Mouse (Mus musculus) adrenal gland, postnatal 25 days (tissue): ENCODE data around the gene Fndc3b. TPM values are rescaled to one million over a fixed set of nuclear protein-coding genes. Genes with fewer than 3 reads are reported as not detected.

Experiments
- DNase-seq: peaks from one replicate; pipeline ENCODE4 v3.0.0; 2021; ENCODE audit warnings: mixed read lengths
- total RNA-seq: library from RNA; stranded (reverse); gene quantifications from 2 replicates; pipeline ENCODE4 v1.2.3, GENCODE M21; 2021

Gene Fndc3b
- total RNA-seq, 1 experiment from 2014 or later, result 113 TPM

GRCm38 (mm10) chr3:27462934-27463333 lies 248.2 kb downstream of the Fndc3b start:
- DNase-seq, result no peak

DNA sequence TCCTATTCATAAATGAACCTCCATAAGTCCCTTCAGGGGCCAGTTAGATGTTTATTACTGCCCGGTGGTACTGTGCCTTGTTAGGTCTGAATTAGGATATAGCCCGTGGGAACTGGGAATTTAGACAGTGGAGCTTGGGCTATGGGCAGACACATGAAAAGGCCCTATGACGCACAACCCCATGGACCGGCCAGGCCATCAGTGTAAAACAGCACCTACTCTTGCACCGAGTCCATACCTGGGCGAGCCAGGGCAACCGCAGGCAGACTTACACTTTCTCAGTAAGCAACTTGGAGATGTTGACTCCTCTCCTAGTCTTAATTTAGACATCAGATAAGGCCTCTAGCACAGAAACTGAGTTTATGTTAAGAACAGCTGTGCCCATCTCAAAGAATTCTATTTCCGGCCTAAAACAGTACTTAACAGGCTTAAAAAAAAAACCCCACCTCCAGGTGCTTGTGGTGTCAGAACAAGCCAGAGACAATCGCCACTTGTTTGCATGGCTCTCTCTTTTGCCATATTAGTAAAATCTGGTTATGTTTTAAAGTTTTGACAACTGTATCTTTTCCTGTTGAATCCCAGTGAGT lies 248.7 kb downstream of the Fndc3b start:
- no peak for DNase-seq

- DNase-seq, result no peak
Observed at GRCm38 (mm10) chr3:27461861-27462260, 249.2 kb downstream of the Fndc3b start.

DNA sequence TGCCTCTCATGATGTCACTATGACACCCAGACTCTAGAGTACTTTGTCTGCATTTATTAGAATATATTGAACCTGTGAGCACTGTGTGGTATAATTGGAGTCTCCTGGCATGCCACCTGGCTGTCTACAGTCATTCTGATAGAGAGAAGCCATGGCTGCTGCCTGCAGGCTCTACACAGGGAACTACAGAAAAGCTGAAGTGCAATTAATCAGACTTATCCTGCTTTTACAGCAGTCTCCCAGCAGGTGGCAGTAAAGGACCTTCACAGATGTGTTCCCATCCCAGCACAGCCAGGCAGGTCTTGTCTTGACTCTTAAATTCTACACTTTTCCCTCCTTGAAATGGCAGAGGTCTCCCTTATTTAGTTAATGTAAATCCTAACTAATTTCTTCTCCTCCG lies 250.1 kb downstream of the Fndc3b start:
- peak; percentile 57 for DNase-seq

DNA sequence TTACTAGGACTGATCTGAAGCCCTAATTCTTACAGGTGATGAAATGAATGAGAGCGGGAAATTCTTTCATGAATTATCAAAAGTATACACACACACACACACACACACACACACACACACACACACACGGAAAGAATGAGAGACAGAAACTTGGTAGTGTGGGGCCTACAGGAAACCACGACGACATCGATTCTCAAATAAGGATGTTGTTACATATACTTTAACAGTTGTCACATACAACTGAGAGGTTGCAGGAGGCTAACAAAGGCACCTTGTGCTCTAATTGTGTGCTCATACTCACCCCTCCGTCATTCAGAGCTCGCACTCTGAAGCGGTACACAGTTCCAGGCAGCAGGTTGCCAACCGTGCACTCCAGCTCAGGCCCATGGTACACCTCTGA lies 252.7 kb downstream of the Fndc3b start:
- DNase-seq, result no peak

DNA sequence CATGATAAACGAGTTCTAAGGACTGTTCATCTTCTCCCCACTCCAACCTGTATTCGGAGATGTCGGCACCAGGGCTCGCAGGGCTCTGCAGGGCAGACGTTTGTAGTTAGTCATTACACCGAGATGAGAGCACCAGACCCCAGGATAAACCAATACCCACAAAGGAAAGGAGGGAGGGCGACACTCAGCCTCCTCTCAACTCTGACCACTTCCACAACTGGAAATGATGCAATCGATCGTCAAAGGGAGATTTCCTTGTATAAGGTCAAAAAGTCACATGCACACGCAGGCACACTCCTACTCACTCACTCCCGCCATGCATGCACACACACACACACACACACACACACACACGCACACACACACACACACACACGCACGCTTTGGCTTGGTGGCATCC lies 254.6 kb downstream of the Fndc3b start:
- no peak for DNase-seq

- no peak for DNase-seq
Observed at GRCm38 (mm10) chr3:27454402-27455195, 256.5 kb downstream of the Fndc3b start.

DNA sequence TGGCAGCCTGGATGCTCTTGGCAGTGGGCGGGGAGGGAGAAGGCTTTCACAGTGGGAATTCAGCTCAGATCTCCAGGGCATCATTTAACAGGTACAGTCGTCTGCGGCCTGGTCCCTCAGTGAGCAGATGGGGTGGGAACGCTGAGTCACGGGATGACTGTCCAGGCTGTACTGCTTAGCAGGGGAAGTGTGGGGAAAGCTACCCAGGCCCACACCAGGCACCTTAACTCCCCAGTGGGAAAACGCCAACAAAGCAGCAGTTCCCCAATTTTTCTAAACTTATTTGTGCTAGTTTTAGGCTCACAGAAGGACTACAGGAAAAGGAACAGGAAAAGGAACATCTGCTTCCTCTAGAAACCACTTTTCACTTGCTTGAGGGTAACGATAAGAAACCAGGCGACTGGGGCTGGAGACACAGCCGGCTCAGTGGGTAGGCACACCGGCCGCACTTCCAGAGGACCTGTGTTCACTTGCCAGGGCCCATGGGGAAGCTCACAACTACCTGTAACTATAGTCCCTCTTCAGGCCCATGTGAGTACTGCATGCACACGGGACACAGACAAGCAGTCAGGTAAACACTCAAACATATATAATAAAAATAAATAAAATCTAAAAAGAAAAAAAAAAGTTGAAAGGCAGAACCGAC lies 257.5 kb downstream of the Fndc3b start:
- DNase-seq, result no peak

DNA sequence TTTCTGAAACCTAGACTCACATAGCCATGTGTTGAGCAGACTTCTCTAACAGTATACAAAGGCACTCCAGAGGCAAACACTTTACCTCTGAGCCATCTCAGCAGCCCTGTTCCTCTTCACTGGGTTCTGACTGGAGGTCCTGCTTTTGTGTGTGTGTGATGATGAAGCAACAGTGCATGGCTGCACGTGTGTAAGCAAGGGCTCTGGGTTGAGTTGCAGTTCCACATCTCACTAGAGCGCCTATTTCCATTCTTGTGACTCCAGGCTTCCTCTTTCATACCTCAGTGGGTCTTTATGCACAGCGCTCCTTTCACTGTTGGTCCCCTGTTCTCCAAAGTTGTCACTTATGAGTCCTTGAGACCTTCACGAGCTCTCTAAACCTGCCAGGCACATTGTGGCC lies 261.7 kb downstream of the Fndc3b start:
- no peak for DNase-seq

DNA sequence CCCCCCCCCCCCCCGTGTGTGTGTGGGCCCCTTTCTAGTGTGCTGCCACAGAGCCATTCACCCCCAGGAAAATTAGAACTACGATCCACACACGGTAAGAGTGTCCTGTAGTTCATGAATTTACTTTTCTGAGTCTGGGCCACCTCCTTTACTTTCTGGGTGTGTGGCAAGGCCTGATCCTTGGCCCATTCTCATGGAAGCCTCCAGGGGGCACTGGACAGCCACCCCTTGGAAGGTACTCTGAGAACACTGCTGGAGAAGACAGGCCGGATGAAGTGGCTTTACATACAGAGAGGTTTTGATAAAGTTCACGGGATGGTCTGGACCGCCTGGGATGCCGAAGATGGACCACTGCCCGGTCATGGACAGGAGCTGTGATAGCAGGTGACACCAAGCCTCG lies 262.7 kb downstream of the Fndc3b start:
- no peak for DNase-seq

GRCm38 (mm10) chr3:27439704-27440103 lies 271.4 kb downstream of the Fndc3b start:
- DNase-seq, result no peak

- DNase-seq, result no peak
Observed at GRCm38 (mm10) chr3:27435096-27435620, 275.9 kb downstream of the Fndc3b start.

- DNase-seq, result no peak
Observed at GRCm38 (mm10) chr3:27432981-27433380, 278.1 kb downstream of the Fndc3b start.

GRCm38 (mm10) chr3:27430621-27431263 lies 280.4 kb downstream of the Fndc3b start:
- peak; percentile 58 for DNase-seq

- DNase-seq, result no peak
Observed at GRCm38 (mm10) chr3:27427406-27427805, 283.7 kb downstream of the Fndc3b start.

GRCm38 (mm10) chr3:27424049-27424667 lies 286.9 kb downstream of the Fndc3b start:
- DNase-seq, result no peak

DNA sequence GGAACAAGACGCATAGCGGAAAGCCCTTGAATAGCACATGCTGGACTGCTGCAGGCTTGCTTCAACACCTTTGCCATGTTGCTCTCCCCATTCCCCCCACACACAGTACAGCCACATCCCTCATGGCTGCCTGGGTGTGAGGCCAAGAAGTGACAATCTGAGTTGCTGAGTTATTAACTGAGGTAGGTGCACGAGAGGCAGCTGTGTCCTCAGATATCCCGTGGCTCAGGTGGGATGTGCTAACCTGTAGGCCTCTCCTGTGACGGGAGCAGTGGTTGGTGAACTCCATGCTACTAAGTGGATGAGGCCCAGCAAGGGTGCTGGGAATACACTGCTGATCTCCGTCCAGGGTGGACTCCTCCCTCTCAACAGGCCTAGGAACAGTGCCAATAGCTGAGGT lies 288.6 kb downstream of the Fndc3b start:
- DNase-seq, result no peak

GRCm38 (mm10) chr3:27421980-27422379 lies 289.1 kb downstream of the Fndc3b start:
- DNase-seq, result no peak

- DNase-seq, result no peak
Observed at GRCm38 (mm10) chr3:27418602-27419001, 292.5 kb downstream of the Fndc3b start.

DNA sequence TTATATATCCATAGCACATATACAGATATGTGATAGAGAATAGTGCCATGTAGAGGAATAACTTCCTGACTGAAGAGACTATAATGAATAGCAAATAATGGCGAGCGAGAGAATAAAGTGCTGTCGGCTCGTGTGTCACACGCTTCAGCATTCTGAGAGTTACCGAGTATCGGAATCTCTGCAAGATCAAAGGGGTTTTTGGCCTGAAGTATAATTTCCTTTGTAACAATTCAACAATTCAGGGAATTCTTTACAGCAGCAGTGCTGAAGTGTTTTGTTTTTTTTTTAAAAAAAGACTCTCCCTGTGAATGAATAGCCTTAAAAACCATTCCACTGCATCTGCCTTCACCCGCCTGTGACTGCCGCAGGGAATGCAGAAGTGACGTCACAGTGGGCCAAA lies 294.3 kb downstream of the Fndc3b start:
- no peak for DNase-seq

DNA sequence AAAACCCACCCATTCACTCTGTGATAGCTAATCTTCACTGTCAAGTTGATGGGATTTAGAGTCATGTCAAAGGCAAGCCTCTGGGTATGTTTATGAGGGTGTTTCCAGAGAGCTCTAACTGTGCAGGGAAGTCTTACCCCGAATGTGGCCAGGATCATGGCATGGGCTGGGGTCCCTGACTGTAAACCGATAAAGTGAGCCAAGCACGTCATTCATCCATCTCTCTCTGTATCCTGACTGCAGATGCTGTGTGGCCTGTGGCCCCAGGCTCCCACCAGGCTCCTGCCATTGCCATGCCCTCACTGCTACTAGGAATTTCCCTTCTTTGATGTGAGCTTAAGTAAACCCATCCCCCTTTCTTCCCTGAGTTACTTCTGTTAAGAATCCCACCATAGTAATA lies 297.5 kb downstream of the Fndc3b start:
- no peak for DNase-seq

DNA sequence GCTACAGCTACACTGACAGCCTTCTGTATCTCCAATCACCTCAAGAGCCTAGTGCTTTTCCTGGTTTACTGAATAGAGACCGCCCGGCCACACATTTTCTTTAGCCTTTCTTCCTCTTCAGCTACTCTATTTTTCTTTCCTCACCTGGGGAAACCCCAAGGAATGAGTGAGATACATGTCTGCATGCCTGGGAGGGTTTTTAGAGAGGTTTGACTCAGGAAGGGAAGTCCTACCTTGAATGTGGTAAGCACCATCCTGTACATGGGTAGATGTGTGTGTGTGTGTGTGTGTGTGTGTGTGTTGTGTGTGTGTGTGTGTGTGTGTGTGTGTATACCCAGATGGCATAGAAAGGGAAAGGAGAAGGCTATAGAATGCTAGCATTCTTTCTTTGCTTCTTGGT lies 299.8 kb downstream of the Fndc3b start:
- DNase-seq, result no peak
